Mouse (Mus musculus) ovary, adult 18-20 months (tissue): ENCODE measurements around the gene Abhd17c.

Experiments used
- DNase-seq: peaks from one replicate; pipeline ENCODE4 v3.0.0; 2022; ENCODE audit warnings: low spot score, mixed read lengths

Gene Abhd17c

GRCm38 (mm10) chr7:84077257-84078013 is 74.3 kb downstream of the Abhd17c start:
- DNase-seq = no peak

- no peak for DNase-seq
Observed at GRCm38 (mm10) chr7:84074266-84074665, 77.4 kb downstream of the Abhd17c start.

- DNase-seq = no peak
Observed at GRCm38 (mm10) chr7:84073856-84074255, 77.8 kb downstream of the Abhd17c start.

GRCm38 (mm10) chr7:84068931-84069330 is 82.8 kb downstream of the Abhd17c start:
- no peak for DNase-seq

GRCm38 (mm10) chr7:84059799-84060198 is 91.9 kb downstream of the Abhd17c start:
- no peak for DNase-seq
